Mouse (Mus musculus): ENCODE data around the gene Thra.

The Thra gene

GRCm38 (mm10) chr11:98781851-98782512, 41.5 kb downstream of the Thra start:
- no peak for DNase-seq (ENCODE audit: low spot score)

- DNase-seq (ENCODE audit: low spot score): no peak
Observed at GRCm38 (mm10) chr11:98782651-98783235, 42.3 kb downstream of the Thra start.

GRCm38 (mm10) chr11:98783236-98783696, 42.8 kb downstream of the Thra start:
- no peak for DNase-seq (ENCODE audit: low spot score)

DNA sequence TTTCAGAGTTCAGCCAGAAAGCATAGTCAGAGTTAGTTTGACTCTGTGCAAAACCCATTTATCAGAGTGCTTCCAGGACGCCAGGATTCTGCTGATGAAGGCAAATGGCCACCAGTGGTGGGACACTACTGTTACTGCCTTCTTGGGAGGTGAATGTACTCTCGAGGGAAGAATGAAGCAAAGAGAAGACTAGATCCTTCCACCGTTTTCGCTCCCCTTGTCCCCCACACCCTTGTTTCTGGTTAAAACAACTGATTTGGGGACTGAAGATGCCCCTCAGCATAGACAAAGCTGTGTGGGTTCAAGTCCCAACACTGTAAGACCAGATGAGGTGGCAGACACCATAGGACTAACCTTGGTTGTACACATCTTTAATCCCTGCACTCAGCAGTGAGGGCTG, 43.7 kb downstream of the Thra start:
- no peak for DNase-seq (ENCODE audit: low spot score)

- no peak for DNase-seq (ENCODE audit: low spot score)
Observed at GRCm38 (mm10) chr11:98785214-98785613, 44.8 kb downstream of the Thra start.

GRCm38 (mm10) chr11:98785772-98786281, 45.4 kb downstream of the Thra start:
- no peak for DNase-seq (ENCODE audit: low spot score)

GRCm38 (mm10) chr11:98786359-98787214, 46.1 kb downstream of the Thra start:
- DNase-seq (ENCODE audit: low spot score): no peak

- DNase-seq (ENCODE audit: low spot score): no peak
Observed at GRCm38 (mm10) chr11:98787229-98787628, 46.8 kb downstream of the Thra start.

DNA sequence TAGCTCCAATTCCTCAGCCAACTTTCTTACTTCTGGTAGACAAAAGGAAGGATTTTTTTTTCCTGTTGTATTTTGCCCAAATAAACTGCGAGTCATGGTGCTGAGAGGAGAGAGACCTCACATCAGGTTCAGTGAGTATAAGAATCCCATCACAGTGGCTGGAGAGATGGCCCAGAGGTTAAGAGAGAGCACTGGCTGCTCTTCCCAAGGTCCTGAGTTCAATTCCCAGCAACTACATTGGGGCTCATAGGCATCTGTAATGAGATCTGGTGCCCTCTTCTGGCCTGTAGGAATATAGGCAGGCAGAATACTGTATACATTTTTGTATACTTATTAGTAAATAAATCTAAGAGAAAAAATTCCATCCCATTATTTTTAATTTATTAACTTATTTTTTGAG, 47.3 kb downstream of the Thra start:
- no peak for DNase-seq (ENCODE audit: low spot score)

- DNase-seq (ENCODE audit: low spot score): no peak
Observed at GRCm38 (mm10) chr11:98788139-98788538, 47.7 kb downstream of the Thra start.

DNA sequence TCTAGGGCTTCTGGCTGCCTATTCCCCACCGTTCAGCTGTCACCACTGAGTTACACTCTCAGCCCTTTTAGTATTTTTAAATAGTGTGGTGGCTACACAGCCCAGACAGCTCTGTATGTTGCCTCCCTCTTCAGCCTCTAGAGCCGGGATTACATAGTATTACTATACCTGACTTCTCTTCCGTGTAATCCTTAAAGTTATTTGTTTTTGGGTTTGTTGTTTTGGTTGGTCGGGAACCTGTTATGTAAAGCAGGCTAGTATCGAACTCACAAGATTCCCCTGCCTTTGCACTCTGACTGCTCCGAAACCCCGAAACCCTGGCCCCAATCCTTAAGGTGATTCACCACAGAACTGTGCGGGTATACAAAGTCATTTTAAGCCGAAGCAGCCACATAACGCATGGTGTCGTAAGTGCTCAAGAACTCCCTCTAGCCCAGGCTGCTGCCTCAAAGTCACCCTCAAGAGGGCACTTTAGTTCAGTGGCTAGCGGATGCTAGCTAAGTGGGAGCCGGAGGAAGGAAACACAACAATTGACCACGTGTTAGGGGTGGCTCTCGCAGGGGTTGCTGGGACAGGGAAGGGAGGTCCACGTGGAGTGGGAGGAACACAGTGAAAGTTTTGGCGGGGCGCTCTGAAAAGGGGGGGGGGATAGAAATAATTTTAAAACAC, 48.2 kb downstream of the Thra start:
- DNase-seq (ENCODE audit: low spot score): no peak

DNA sequence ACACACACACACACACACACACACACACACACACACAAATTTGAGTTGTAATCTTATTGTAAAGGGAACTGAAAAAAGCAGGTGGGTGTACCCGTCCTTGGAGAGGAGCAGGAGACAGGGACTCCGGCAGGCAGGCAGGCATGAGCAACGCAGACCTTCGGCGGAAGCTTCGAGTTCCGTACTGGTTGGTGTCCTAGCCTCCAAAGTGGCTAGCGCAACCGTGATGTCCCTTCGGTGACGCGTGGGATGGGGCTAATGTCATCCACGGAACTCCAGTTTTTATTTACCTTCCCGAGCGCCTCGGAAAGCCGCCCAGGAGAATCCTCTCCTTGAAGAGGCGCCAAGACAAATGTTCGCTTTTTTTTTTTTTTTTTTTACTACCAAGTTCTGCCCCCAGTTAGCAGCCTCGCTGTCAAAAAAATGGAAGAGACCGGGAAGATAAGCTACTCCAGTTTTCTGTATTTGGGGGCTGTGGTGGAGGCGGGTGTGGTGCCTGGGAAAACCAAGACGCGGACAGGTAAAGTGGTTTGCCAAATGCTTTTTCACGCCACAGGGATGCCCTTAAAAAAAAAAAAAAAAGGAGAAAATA, 48.9 kb downstream of the Thra start:
- no peak for DNase-seq (ENCODE audit: low spot score)

DNA sequence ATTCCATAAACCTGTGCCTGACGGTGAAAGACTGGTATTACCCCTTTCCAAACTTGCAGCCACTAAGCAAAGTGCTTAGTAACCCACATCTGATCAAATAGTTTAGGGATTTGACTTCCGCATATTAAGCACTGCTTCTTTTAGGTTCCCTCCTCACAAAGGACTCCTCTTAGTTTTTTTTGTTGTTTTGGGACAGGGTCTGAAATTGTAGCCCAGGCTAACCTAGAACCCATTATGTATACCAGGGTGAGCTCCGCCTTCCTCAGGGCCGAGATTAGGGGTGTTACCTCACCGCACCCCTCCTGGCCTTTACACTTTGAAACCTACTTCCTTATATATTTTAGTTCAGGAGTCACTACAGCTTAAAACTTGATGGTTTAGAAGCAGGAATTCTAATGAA, 49.4 kb downstream of the Thra start:
- no peak for DNase-seq (ENCODE audit: low spot score)

- no peak for DNase-seq (ENCODE audit: low spot score)
Observed at GRCm38 (mm10) chr11:98790631-98791205, 50.3 kb downstream of the Thra start.

- no peak for DNase-seq (ENCODE audit: low spot score)
Observed at GRCm38 (mm10) chr11:98791448-98791847, 51.0 kb downstream of the Thra start.

GRCm38 (mm10) chr11:98792081-98792480, 51.6 kb downstream of the Thra start:
- no peak for DNase-seq (ENCODE audit: low spot score)

GRCm38 (mm10) chr11:98794469-98795014, 54.1 kb downstream of the Thra start:
- no peak for DNase-seq (ENCODE audit: low spot score)

- peak; percentile 82 for DNase-seq (ENCODE audit: low spot score)
Observed at GRCm38 (mm10) chr11:98795015-98795713, 54.7 kb downstream of the Thra start, which contains the start of gene Msl1. Gene Msl1, plus strand, starts transcription at chr11:98795516.

- no peak for DNase-seq (ENCODE audit: low spot score)
Observed at GRCm38 (mm10) chr11:98795714-98796514, 55.5 kb downstream of the Thra start.

Measured in ovary, postnatal 10 days (tissue).